Mouse (Mus musculus) heart, embryonic 14.5 days (tissue): ENCODE results near the gene Hlcs. TPM values are rescaled to one million over a fixed set of nuclear protein-coding genes. Genes with fewer than 3 reads are reported as not detected.
A peak's percentile ranks its signal among the peaks of the same experiment; 100 is the strongest.

Experiments
- ATAC-seq: fragments of 200-750 bp; cut with Nextera tagmentation; 2 replicates; pipeline ENCODE4 v1.8.0; 2017; ENCODE audit warnings: low read depth, moderate TSS enrichment; ENCODE audit not compliant: insufficient number of reproducible peaks, insufficient read depth, low FRiP score
- H3K27ac ChIP-seq, 2 experiments: fragments of 200-500 bp in 1 of 2; fragments of 300-500 bp in 1 of 2; sonication (generic) in 1 of 2; replicated peaks in 1 of 2; 2 replicates each; pipeline ENCODE4 v1.5.1; 2012 to 2014; ENCODE audit warnings: low read depth in 2 of 2, low read length in 2 of 2, control low read depth in 1 of 2, mild to moderate bottlenecking in 1 of 2, mixed read lengths in 1 of 2; ENCODE audit not compliant: control insufficient read depth in 1 of 2, insufficient read depth in 1 of 2
- H3K27me3 ChIP-seq: fragments of 300-500 bp; sonication (generic); 2 replicates; pipeline ENCODE4 v1.6.1; 2014; ENCODE audit warnings: mild to moderate bottlenecking, low read length, control low read depth; ENCODE audit not compliant: control insufficient read depth, insufficient read depth
- H3K36me3 ChIP-seq: fragments of 300-500 bp; sonication (generic); 2 replicates; pipeline ENCODE4 v1.6.1; 2014; ENCODE audit warnings: mild to moderate bottlenecking, control low read depth, low read length, mixed read lengths; ENCODE audit not compliant: control insufficient read depth, insufficient read depth
- H3K4me1 ChIP-seq, 2 experiments: fragments of 200-500 bp in 1 of 2; fragments of 300-500 bp in 1 of 2; sonication (generic) in 1 of 2; 2 replicates each; pipeline ENCODE4 v1.6.1; 2012 to 2014; ENCODE audit warnings: low read length in 2 of 2, control low read depth in 1 of 2, mixed read lengths in 1 of 2; ENCODE audit not compliant: control insufficient read depth in 2 of 2, insufficient read depth in 2 of 2
- H3K4me2 ChIP-seq: fragments of 300-500 bp; sonication (generic); 2 replicates; pipeline ENCODE4 v1.6.1; 2014; ENCODE audit warnings: mild to moderate bottlenecking, low read length
- H3K4me3 ChIP-seq, 2 experiments: fragments of 200-500 bp in 1 of 2; fragments of 300-500 bp in 1 of 2; sonication (generic) in 1 of 2; 2 replicates each; pipeline ENCODE4 v1.5.1; 2012 to 2014; ENCODE audit warnings: low read length in 2 of 2, mild to moderate bottlenecking in 2 of 2, control low read depth in 1 of 2, low read depth in 1 of 2, moderate library complexity in 1 of 2; ENCODE audit not compliant: control insufficient read depth in 1 of 2, insufficient read depth in 1 of 2
- H3K9ac ChIP-seq: fragments of 300-500 bp; sonication (generic); 2 replicates; pipeline ENCODE4 v1.6.1; 2014; ENCODE audit warnings: mild to moderate bottlenecking, low read length
- H3K9me3 ChIP-seq: fragments of 300-500 bp; sonication (generic); 2 replicates; pipeline ENCODE4 v1.6.1; 2016; ENCODE audit warnings: low read length, control low read depth; ENCODE audit not compliant: control insufficient read depth
- WGBS: fragments of 180-500 bp; shearing (Covaris S2); extraction: QIAGEN DNeasy Blood & Tissue Kit; methylation state at CpG from one replicate; pipeline ENCODE4 v1.1.7; 2014; 5-methylcytosine and 5-hydroxymethylcytosine counted together
- polyA plus RNA-seq: library from polyadenylated mRNA; unstranded; fragments of >200 nt; fragmentation: Nextera tagmentation; extraction: Ambion mirVana; gene quantifications from 2 replicates; pipeline ENCODE4 v1.2.1, GENCODE M21; 2014

The Hlcs gene
- polyA plus RNA-seq, 1 experiment from 2014 or later: 8.1 TPM

DNA sequence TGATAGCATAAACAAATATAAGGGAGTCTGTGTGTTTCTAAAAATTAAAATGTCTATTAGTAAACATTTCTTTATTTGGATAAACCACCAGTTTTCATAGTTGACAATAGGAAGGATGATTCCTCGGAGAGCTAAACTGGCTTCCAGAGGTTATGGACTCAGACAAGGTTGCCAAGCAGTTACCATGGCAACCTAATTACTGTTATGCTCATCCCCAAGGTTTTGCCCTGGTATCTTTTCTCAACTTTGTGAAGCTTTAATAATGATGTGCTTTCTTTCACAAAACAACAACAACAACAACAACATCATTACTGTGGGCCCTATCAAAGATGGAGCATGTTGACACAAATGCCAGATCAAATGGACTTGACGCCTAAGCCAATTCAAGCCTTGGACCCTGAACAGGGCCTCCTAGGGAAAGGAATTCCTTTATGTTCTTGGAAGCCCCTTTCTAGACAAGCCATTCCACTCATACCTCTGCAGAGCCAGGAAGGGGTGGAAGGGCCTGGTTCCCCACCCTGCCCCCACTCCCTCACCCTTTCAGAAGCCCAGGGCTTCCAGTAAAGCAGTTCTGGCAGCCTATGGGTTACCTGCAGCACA is 185.0 kb downstream of the Hlcs start:
- no peak overlapping the region for H3K4me2 ChIP-seq
- peaks cover 2 to 11% of the 10 kb centered on the region in 2 experiments; a peak in 2 of 4 replicates for H3K4me1 ChIP-seq
- no peak overlapping the region for H3K4me3 ChIP-seq
- ATAC-seq: no peak
- peaks cover 39% of the 10 kb centered on the region for H3K27me3 ChIP-seq
- H3K27ac ChIP-seq: no peak overlapping the region
- H3K9me3 ChIP-seq: no peaks in the 10 kb centered on the region
- WGBS: 63% methylated on average over 2 of the region's 2 CpGs
- H3K9ac ChIP-seq: no peak overlapping the region
- H3K36me3 ChIP-seq: 0 out of 2 replicates have a peak, but pooled peaks cover 5% of the 10 kb centered on the region

DNA sequence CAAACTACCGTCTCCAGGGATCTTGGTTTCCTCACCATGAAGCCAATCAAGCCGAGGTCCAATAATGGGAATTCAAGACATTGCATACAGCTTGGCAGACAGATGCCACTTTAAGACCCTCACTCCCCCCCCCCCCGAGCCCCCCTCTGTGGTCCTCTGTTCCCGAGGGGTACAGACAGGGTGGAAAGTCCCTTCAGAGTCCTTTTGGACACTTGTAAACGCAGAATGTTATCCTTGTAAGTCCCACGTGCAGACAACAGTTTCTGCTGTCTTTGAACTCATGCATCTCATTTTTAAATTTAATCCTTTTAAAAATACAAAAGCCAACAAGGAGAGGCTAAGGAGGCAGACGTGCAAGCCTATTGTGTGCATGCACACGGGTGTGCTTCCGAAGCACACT is 187.2 kb downstream of the Hlcs start:
- no peak overlapping the region for H3K9ac ChIP-seq
- 49% methylated on average over 9 of the region's 9 CpGs for WGBS
- no peaks in the 10 kb centered on the region for H3K9me3 ChIP-seq
- H3K4me3 ChIP-seq: peak overlapping the region in 1 of 2 experiments; percentile 49; a peak in 1 of 4 replicates
- ATAC-seq: no peak
- H3K36me3 ChIP-seq: no peaks in the 10 kb centered on the region
- peaks cover 2 to 11% of the 10 kb centered on the region in 2 experiments; a peak in 2 of 4 replicates for H3K4me1 ChIP-seq
- H3K4me2 ChIP-seq: peak overlapping the region; percentile 88; the same call in 1 of the 2 replicates
- no peak overlapping the region for H3K27ac ChIP-seq
- peaks cover 57% of the 10 kb centered on the region for H3K27me3 ChIP-seq

DNA sequence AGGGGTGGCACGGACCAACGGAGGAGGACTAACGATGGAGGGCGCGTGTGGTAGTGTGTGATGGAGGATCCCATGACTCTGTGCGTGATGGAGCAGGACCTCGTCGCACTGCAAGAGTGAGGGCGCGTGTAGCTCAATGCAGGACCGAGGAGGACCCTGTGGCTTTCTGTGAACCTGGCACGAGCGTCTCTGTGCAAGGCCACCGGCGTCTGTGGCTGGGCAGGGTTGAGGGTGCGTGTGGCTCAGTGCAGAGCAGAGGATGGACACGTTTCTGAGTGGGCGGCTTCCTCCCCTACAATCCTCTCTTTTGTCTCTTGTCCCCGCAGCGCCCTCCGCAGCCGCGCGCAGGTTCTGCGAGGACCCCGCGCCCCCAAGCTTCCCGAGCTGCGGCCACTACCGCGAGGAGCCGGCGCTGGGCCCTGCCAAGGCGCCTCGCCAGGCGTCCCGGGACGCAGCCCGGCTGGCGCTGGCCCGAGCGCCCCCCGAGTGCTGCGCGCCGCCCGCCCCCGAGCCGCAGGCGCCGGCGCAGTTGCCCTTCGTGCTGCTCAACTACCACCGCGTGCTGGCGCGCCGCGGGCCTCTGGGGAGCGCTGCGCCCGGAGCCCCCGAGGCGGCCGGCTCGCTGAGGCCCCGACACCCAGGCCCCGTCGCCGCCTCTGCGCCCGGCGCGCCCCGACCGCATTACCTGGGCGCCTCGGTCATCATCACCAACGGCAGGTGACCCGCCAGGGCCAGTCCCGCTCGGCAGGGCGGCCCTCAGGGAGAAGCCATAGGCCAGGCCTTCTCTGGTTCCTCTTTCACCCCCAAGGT is 188.0 kb downstream of the Hlcs start:
- H3K27me3 ChIP-seq: peaks cover 57% of the 10 kb centered on the region
- 0 out of 2 replicates have a peak, but pooled peaks have one; percentile 59 for ATAC-seq
- H3K9me3 ChIP-seq: no peaks in the 10 kb centered on the region
- H3K4me2 ChIP-seq: peak overlapping the region; percentile 88
- H3K4me3 ChIP-seq: peak overlapping the region; percentile 41 to 49
- no peak overlapping the region for H3K27ac ChIP-seq
- H3K36me3 ChIP-seq: no peaks in the 10 kb centered on the region
- 2% methylated on average over 51 of the region's 83 CpGs for WGBS
- H3K4me1 ChIP-seq: peaks cover 2 to 11% of the 10 kb centered on the region in 2 experiments; a peak in 2 of 4 replicates
- peak overlapping the region; percentile 66 for H3K9ac ChIP-seq

DNA sequence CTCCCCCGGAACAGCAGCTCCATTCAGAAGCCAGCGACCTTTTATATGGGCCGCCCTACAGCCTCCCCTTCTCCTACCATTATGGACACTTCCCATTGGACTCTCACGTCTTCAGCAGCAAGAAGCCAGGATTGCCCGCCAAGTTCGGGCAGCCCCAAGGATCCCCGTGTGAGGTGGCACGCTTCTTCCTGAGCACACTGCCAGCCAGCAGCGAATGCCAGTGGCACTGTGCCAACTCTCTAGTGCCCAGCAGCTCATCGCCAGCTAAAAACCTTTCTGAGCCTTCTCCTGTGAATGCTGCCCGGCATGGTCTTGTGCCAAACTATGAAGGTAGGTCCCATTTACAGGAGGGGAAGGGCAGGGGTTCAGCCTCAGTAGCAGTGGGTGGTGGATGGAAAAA is 190.1 kb downstream of the Hlcs start:
- no peak overlapping the region for H3K4me3 ChIP-seq
- H3K4me2 ChIP-seq: no peak overlapping the region
- H3K9me3 ChIP-seq: no peaks in the 10 kb centered on the region
- no peaks in the 10 kb centered on the region for H3K36me3 ChIP-seq
- no peak overlapping the region for H3K27ac ChIP-seq
- H3K4me1 ChIP-seq: peaks cover 0 to 6% of the 10 kb centered on the region in 2 experiments; a peak in 2 of 4 replicates
- no peak for ATAC-seq
- peaks cover 57% of the 10 kb centered on the region for H3K27me3 ChIP-seq
- H3K9ac ChIP-seq: no peak overlapping the region
- 67% methylated on average over 11 of the region's 11 CpGs for WGBS

DNA sequence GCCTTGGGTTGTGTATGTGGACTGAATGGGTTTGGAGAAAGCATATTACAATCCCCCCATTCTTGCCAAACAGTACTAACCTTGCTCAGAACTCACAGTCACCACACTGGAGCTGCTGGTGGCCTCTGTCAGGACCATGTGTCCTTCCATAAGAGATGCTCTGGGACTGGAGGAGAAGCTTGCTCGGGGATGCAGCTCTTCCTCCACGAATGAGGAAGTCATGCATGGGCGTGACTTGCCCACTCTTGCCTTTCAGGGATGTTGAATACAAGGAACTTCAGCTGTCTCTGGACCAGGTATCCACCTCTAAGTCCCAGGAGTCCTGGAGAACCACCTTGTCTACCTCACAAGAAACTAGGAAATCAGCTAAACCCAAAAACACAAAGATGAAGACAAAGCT is 191.0 kb downstream of the Hlcs start:
- Histone ChIP-seq H3K4me1 (peaks cover 0 to 6% of the 10 kb centered on the region in 2 experiments; a peak in 2 of 4 replicates), H3K27me3 (peaks cover 52% of the 10 kb centered on the region), H3K9ac (no peak overlapping the region), H3K4me2 (no peak overlapping the region), H3K27ac (no peak overlapping the region), H3K9me3 (no peaks in the 10 kb centered on the region), H3K36me3 (no peaks in the 10 kb centered on the region), H3K4me3 (no peak overlapping the region)
- 84% methylated on average over 3 of the region's 3 CpGs for WGBS
- no peak for ATAC-seq

DNA sequence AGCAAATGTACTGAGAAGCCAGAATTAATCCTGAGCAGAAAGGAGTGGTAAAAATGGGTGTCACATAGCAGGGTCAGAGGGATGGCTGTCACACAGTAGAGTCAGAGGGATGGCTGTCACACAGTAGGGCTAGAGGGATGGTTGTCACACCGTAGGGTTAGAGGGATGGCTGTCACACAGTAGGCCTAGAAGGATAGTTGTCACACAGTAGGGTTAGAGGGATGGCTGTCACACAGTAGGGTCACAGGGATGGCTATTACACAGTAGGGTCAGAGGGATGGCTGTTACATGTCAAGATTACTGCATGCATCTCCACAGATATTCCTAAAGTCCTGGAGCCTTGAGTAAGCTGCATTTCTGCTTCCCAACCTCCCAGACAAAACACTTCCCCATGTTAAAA is 195.0 kb downstream of the Hlcs start:
- H3K27ac ChIP-seq: no peak overlapping the region
- no peak overlapping the region for H3K4me3 ChIP-seq
- no peak overlapping the region for H3K9ac ChIP-seq
- H3K9me3 ChIP-seq: no peaks in the 10 kb centered on the region
- no peak overlapping the region for H3K4me2 ChIP-seq
- 88% methylated on average over 1 of the region's 1 CpGs for WGBS
- no peaks in the 10 kb centered on the region; a peak in 1 of 4 replicates for H3K4me1 ChIP-seq
- no peak for ATAC-seq
- no peaks in the 10 kb centered on the region for H3K36me3 ChIP-seq
- H3K27me3 ChIP-seq: peaks cover 28% of the 10 kb centered on the region

DNA sequence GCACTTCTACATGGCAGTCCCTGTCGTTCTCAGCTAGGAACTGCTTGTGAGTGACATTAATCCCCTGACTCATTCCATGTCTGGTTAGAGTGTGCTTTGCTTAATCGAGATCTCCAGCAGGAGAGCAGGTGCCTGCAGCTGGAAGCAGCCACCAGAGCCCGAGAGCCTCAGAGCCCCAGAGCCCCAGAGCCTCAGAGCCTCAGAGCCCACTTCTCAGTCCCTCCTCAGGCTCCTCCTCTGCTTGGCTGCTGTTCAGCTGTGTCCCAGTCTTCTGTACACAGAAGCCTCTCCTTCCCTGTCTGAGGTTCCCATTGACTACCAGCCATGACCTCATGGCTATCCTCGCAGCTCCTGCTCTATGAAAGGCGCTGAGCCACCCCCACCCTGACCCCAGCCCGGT is 196.0 kb downstream of the Hlcs start:
- Histone ChIP-seq H3K9ac (no peak overlapping the region), H3K4me1 (no peaks in the 10 kb centered on the region; a peak in 1 of 4 replicates), H3K9me3 (no peaks in the 10 kb centered on the region), H3K4me3 (no peak overlapping the region), H3K27ac (no peak overlapping the region), H3K4me2 (no peak overlapping the region), H3K27me3 (peaks cover 18% of the 10 kb centered on the region), H3K36me3 (no peaks in the 10 kb centered on the region)
- ATAC-seq: no peak
- WGBS: 44% methylated on average over 6 of the region's 6 CpGs
